Mouse (Mus musculus) kidney, embryonic 16.5 days (tissue): ENCODE data around the gene Sarnp. TPM values are rescaled to one million over a fixed set of nuclear protein-coding genes. Genes with fewer than 3 reads are reported as not detected.

Experiments
- ATAC-seq: fragments of 200-750 bp; cut with Nextera tagmentation; 2 replicates; pipeline ENCODE4 v1.8.0; 2017; ENCODE audit warnings: moderate TSS enrichment; ENCODE audit not compliant: low FRiP score, low TSS enrichment
- H3K27ac ChIP-seq: fragments of 300-500 bp; sonication (generic); 2 replicates; pipeline ENCODE4 v1.5.1; 2014; ENCODE audit warnings: low read length
- H3K27me3 ChIP-seq: fragments of 300-500 bp; sonication (generic); 2 replicates; pipeline ENCODE4 v1.6.1; 2014; ENCODE audit warnings: low read length, control low read depth, mixed read lengths; ENCODE audit not compliant: insufficient read depth
- H3K36me3 ChIP-seq: fragments of 300-500 bp; sonication (generic); 2 replicates; pipeline ENCODE4 v1.6.1; 2014; ENCODE audit warnings: low read length, control low read depth, mixed read lengths; ENCODE audit not compliant: insufficient read depth
- H3K4me1 ChIP-seq: fragments of 300-500 bp; sonication (generic); 2 replicates; pipeline ENCODE4 v1.6.1; 2014; ENCODE audit warnings: low read length, control low read depth, mixed read lengths; ENCODE audit not compliant: insufficient read depth
- H3K4me2 ChIP-seq: fragments of 300-500 bp; sonication (generic); replicated peaks from 2 replicates; pipeline ENCODE4 v1.6.1; 2014; ENCODE audit warnings: low read depth, low read length
- H3K4me3 ChIP-seq: fragments of 300-500 bp; sonication (generic); 2 replicates; pipeline ENCODE4 v1.5.1; 2014; ENCODE audit warnings: mild to moderate bottlenecking, low read length
- H3K9ac ChIP-seq: fragments of 300-500 bp; sonication (generic); replicated peaks from 2 replicates; pipeline ENCODE4 v1.6.1; 2014; ENCODE audit warnings: low read length
- H3K9me3 ChIP-seq: fragments of 300-500 bp; sonication (generic); 2 replicates; pipeline ENCODE4 v1.6.1; 2016; ENCODE audit warnings: low read length, control low read depth
- WGBS: fragments of 180-500 bp; shearing (Covaris S2); extraction: QIAGEN DNeasy Blood & Tissue Kit; methylation state at CpG from one replicate; pipeline ENCODE4 v1.1.7; 2014; 5-methylcytosine and 5-hydroxymethylcytosine counted together
- polyA plus RNA-seq: library from polyadenylated mRNA; unstranded; fragments of >200 nt; fragmentation: Nextera tagmentation; extraction: Ambion mirVana; gene quantifications from 2 replicates; pipeline ENCODE4 v1.2.1, GENCODE M21; 2015

Sarnp gene
- polyA plus RNA-seq, 1 experiment from 2014 or later = 198 TPM

GRCm38 (mm10) chr10:128919203-128919631 lies 102.1 kb downstream of the Sarnp start:
- Histone ChIP-seq H3K9ac (no peak overlapping the region), H3K9me3 (no peaks in the 10 kb centered on the region), H3K27ac (peak overlapping the region; percentile 72), H3K4me2 (no peak overlapping the region), H3K4me1 (peaks cover 48% of the 10 kb centered on the region), H3K27me3 (no peaks in the 10 kb centered on the region), H3K36me3 (peaks cover 36% of the 10 kb centered on the region), H3K4me3 (no peak overlapping the region)
- 26% methylated on average over 6 of the region's 6 CpGs for WGBS
- ATAC-seq = peak; percentile 20

GRCm38 (mm10) chr10:128919966-128920365 lies 102.8 kb downstream of the Sarnp start:
- H3K4me1 ChIP-seq = peaks cover 48% of the 10 kb centered on the region
- 81% methylated on average over 7 of the region's 7 CpGs for WGBS
- no peaks in the 10 kb centered on the region for H3K9me3 ChIP-seq
- ATAC-seq = no peak
- no peak overlapping the region for H3K9ac ChIP-seq
- H3K4me2 ChIP-seq = no peak overlapping the region
- peaks cover 30% of the 10 kb centered on the region for H3K36me3 ChIP-seq
- H3K27ac ChIP-seq = peak overlapping the region; percentile 76; the same call in 1 of the 2 replicates
- no peaks in the 10 kb centered on the region for H3K27me3 ChIP-seq
- H3K4me3 ChIP-seq = no peak overlapping the region

- 60% methylated on average over 3 of the region's 3 CpGs for WGBS
- H3K4me2 ChIP-seq = 0 out of 2 replicates have a peak overlapping the region, but pooled peaks have one; percentile 10
These were observed 103.6 kb downstream of the Sarnp start for GRCm38 (mm10) chr10:128920736-128921161.

GRCm38 (mm10) chr10:128921251-128921650 lies 104.1 kb downstream of the Sarnp start:
- no peak for ATAC-seq
- H3K9ac ChIP-seq = peak overlapping the region; percentile 31; the same call in 1 of the 2 replicates
- H3K27ac ChIP-seq = peak overlapping the region; percentile 76
- WGBS = 43% methylated on average over 1 of the region's 1 CpGs
- H3K4me3 ChIP-seq = no peak overlapping the region
- H3K4me2 ChIP-seq = 0 out of 2 replicates have a peak overlapping the region, but pooled peaks have one; percentile 10
- H3K27me3 ChIP-seq = no peaks in the 10 kb centered on the region
- peaks cover 48% of the 10 kb centered on the region for H3K4me1 ChIP-seq
- peaks cover 21% of the 10 kb centered on the region for H3K36me3 ChIP-seq
- H3K9me3 ChIP-seq = no peaks in the 10 kb centered on the region

More at GRCm38 (mm10) chr10:128920736-128921161, 103.6 kb downstream of the Sarnp start:
- Histone ChIP-seq H3K9ac (no peak overlapping the region), H3K27ac (peak overlapping the region; percentile 76), H3K4me3 (no peak overlapping the region), H3K4me1 (peaks cover 48% of the 10 kb centered on the region), H3K36me3 (peaks cover 24% of the 10 kb centered on the region), H3K9me3 (no peaks in the 10 kb centered on the region), H3K27me3 (no peaks in the 10 kb centered on the region)
- no peak for ATAC-seq

DNA sequence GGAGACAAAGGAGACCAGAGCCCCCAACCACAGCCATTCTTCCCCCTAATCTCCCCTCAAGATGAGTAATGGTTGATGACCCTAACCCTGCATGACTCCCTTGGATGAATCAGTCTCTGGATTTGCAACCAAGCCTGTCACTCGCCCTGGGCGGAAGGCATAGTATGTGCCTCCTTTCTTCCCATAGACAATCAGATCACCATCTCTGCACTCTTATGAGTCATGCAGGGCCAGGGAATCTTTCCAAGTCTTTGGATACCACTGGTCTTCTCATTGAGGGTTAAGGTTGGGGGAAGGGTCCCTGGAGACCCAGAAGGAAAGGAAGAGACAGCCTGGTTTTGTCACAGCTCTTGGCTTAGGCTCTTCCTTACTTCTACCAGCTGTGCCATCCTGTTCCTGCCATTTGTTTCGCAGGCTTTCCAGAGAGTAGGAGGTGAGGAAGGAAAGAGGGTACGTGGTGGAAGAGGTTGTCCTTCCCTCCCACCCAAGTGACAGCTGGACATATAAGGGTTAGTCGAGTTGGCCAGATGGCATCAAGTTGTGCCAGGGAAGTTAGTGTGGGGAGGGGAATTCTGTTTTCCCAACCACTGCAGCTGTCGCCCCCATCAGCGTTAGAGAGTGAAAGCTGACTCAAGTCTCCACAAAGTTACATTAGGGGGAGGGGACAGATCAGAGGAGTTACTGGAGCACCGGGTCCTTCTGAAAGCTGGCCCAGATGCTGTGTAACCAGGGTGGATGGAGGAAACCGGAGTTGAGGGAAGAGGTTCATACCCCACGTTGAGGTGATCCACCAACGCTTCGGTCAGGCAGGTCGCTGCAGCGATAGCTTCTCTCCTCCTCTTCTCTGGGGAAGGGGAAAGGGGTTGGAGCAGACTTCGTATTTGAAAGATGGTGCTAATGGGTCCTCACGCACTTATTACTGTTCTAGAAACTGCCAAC lies 105.0 kb downstream of the Sarnp start:
- H3K9me3 ChIP-seq = no peaks in the 10 kb centered on the region
- H3K4me3 ChIP-seq = peak overlapping the region; percentile 83
- peak overlapping the region; percentile 90 for H3K4me2 ChIP-seq
- no peak for ATAC-seq
- H3K36me3 ChIP-seq = peaks cover 12% of the 10 kb centered on the region
- H3K27ac ChIP-seq = peak overlapping the region; percentile 98
- H3K9ac ChIP-seq = peak overlapping the region; percentile 83
- H3K4me1 ChIP-seq = peaks cover 48% of the 10 kb centered on the region
- 0 out of 2 replicates have a peak, but pooled peaks cover 3% of the 10 kb centered on the region for H3K27me3 ChIP-seq
- 72% methylated on average over 16 of the region's 16 CpGs for WGBS

DNA sequence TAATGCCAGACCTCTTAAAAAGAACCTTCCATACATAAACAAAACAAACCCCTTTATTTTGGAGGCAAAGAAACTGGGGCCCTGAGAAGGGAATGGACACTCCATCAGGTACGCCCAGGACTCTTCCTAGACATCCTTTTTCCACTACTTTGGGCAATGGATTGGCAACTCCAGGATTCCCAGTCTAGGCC lies 105.6 kb downstream of the Sarnp start, which contains the start of gene Rdh5:
Gene Rdh5 (minus strand): TSS at position 67 of the 191 bp plus-strand sequence.
- Histone ChIP-seq H3K4me2 (peak within 1 kb of the TSS; percentile 90), H3K27me3 (0 out of 2 replicates have a peak, but pooled peaks cover 3% of the 10 kb centered on the region), H3K36me3 (peaks cover 7% of the 10 kb centered on the region), H3K9ac (peak within 1 kb of the TSS; percentile 83), H3K4me3 (peak within 1 kb of the TSS; percentile 83), H3K4me1 (peaks cover 48% of the 10 kb centered on the region), H3K27ac (peak within 1 kb of the TSS; percentile 98), H3K9me3 (no peaks in the 10 kb centered on the region)
- ATAC-seq = no peak
- WGBS = 16% methylated on average over 1 of the region's 1 CpGs

- Histone ChIP-seq H3K4me2 (peak overlapping the region; percentile 90), H3K4me1 (peaks cover 48% of the 10 kb centered on the region), H3K27ac (peak overlapping the region; percentile 98), H3K36me3 (0 out of 2 replicates have a peak, but pooled peaks cover 3% of the 10 kb centered on the region), H3K27me3 (0 out of 2 replicates have a peak, but pooled peaks cover 3% of the 10 kb centered on the region), H3K9me3 (no peaks in the 10 kb centered on the region), H3K4me3 (peak overlapping the region; percentile 83), H3K9ac (peak overlapping the region; percentile 83)
- under 1% methylated on average over 42 of the region's 42 CpGs for WGBS
- ATAC-seq = peak; percentile 95
These were observed 106.0 kb downstream of the Sarnp start for GRCm38 (mm10) chr10:128923013-128923691.

DNA sequence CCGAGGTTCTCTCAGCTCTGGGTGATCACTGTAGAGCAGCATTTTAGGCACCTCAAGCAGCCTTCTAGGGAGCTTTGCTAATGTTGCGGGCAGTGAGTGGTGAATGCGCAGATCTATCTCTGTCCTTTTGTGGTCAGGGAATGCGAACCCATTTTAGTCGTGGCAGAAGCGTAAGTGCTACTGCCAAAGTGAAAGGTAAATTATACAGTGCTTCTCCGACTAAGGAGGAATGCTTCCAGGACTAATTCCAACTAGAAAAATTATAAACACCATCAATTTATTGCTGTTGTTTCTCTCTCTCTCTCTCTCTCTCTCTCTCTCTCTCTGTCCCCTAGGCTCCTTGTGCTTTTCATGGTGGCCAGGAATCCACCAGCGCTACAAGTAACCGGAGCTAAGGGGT lies 106.8 kb downstream of the Sarnp start, which contains the start of gene Bloc1s1:
Gene Bloc1s1 (minus strand): TSS at position 101 of the 400 bp plus-strand sequence.
- peak within 1 kb of the TSS; percentile 83 for H3K9ac ChIP-seq
- WGBS = 68% methylated on average over 9 of the region's 9 CpGs
- no peaks in the 10 kb centered on the region for H3K9me3 ChIP-seq
- peak within 1 kb of the TSS; percentile 98 for H3K27ac ChIP-seq
- 0 out of 2 replicates have a peak, but pooled peaks cover 3% of the 10 kb centered on the region for H3K27me3 ChIP-seq
- no peaks in the 10 kb centered on the region for H3K36me3 ChIP-seq
- H3K4me1 ChIP-seq = peaks cover 44% of the 10 kb centered on the region
- H3K4me3 ChIP-seq = peak within 1 kb of the TSS; percentile 83
- H3K4me2 ChIP-seq = peak within 1 kb of the TSS; percentile 90
- no peak for ATAC-seq
